Mouse (Mus musculus) midbrain, embryonic 10.5 days (tissue): ENCODE data around the gene Ckap5. TPM values are rescaled to one million over a fixed set of nuclear protein-coding genes. Genes with fewer than 3 reads are reported as not detected.

ENCODE experiments used
- DNase-seq: peaks from one replicate; pipeline ENCODE4 v3.0.0-alpha.2; 2017; ENCODE audit warnings: low spot score
- H3K27ac ChIP-seq: fragments of 300-500 bp; sonication (generic); replicated peaks from 2 replicates; pipeline ENCODE4 v1.5.1; 2016; ENCODE audit warnings: mild to moderate bottlenecking
- H3K27me3 ChIP-seq: fragments of 300-500 bp; sonication (generic); 2 replicates; pipeline ENCODE4 v1.6.1; 2016; ENCODE audit warnings: low read depth, mild to moderate bottlenecking; ENCODE audit not compliant: poor library complexity, severe bottlenecking
- H3K36me3 ChIP-seq: fragments of 300-500 bp; sonication (generic); 2 replicates; pipeline ENCODE4 v1.6.1; 2016; ENCODE audit warnings: mild to moderate bottlenecking, moderate library complexity
- H3K4me1 ChIP-seq: fragments of 300-500 bp; sonication (generic); 2 replicates; pipeline ENCODE4 v1.6.1; 2016
- H3K4me3 ChIP-seq: fragments of 300-500 bp; sonication (generic); 2 replicates; pipeline ENCODE4 v1.5.1; 2016; ENCODE audit warnings: mild to moderate bottlenecking, moderate library complexity
- H3K9me3 ChIP-seq: fragments of 300-500 bp; sonication (generic); replicated peaks from 2 replicates; pipeline ENCODE4 v1.6.1; 2016; ENCODE audit warnings: mild to moderate bottlenecking
- WGBS: fragments of 180-500 bp; shearing (Covaris S2); methylation state at CpG from one replicate; pipeline ENCODE4 v1.1.7; 2016; 5-methylcytosine and 5-hydroxymethylcytosine counted together
- polyA plus RNA-seq: library from polyadenylated mRNA; unstranded; fragments of >200 nt; fragmentation: Nextera tagmentation; extraction: Ambion mirVana; gene quantifications from 2 replicates; pipeline ENCODE4 v1.2.1, GENCODE M21; 2016

The Ckap5 gene
- polyA plus RNA-seq, 1 experiment from 2014 or later = 148 TPM

GRCm38 (mm10) chr2:91667747-91668146 is 141.2 kb downstream of the Ckap5 start:
- WGBS = 84% methylated on average over 2 of the region's 2 CpGs
- no peak for DNase-seq
- Histone ChIP-seq H3K4me3 (no peak overlapping the region), H3K9me3 (no peaks in the 10 kb centered on the region), H3K4me1 (no peaks in the 10 kb centered on the region), H3K36me3 (peaks cover 94% of the 10 kb centered on the region), H3K27me3 (no peaks in the 10 kb centered on the region), H3K27ac (no peak overlapping the region)

DNA sequence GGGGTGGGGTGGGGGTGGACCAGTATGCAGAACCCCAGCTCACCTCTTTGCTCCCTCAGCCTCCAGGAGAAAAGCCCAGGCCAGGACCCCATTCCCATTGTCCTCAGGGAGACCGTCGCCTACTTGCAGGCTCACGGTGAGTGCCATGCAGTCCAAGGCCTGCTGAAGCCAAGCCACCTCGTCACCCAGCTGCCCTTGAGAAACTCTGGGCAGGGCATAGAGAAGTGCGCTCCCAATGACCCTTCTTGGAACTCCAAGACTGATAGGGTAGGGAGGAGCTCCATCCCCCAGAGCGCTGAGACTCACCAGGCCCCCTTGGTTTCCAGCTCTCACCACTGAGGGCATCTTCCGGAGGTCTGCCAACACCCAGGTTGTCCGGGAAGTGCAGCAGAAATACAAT is 142.8 kb downstream of the Ckap5 start:
- no peaks in the 10 kb centered on the region for H3K9me3 ChIP-seq
- DNase-seq = no peak
- H3K27ac ChIP-seq = no peak overlapping the region
- no peaks in the 10 kb centered on the region for H3K4me1 ChIP-seq
- no peaks in the 10 kb centered on the region for H3K27me3 ChIP-seq
- no peak overlapping the region for H3K4me3 ChIP-seq
- H3K36me3 ChIP-seq = peaks cover 89% of the 10 kb centered on the region
- 91% methylated on average over 8 of the region's 8 CpGs for WGBS

DNA sequence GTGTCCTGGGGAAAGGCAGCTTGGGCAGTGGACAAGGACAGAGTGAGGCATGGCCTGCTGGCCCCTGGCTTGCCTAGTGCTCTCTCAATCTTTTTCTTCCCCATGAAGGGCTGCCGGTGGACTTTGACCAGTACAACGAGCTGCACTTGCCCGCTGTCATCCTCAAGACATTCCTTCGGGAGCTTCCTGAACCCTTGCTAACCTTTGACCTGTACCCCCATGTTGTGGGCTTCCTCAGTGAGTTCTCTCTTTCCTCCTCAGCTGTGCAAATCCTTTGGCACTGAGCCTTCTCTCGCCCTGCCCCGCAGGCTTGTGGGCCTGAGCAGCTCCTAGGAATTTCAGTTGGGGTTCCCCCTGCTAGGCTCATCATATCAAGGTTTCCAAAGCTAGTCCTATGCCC is 143.5 kb downstream of the Ckap5 start:
- no peaks in the 10 kb centered on the region for H3K27me3 ChIP-seq
- H3K9me3 ChIP-seq = no peaks in the 10 kb centered on the region
- no peak overlapping the region for H3K4me3 ChIP-seq
- H3K4me1 ChIP-seq = no peaks in the 10 kb centered on the region
- WGBS = 96% methylated on average over 6 of the region's 6 CpGs
- no peak for DNase-seq
- peaks cover 89% of the 10 kb centered on the region for H3K36me3 ChIP-seq
- no peak overlapping the region for H3K27ac ChIP-seq

Other genes with a start within 250 kb of the Ckap5 start
- gene 1110051M20Rik, start 82.1 kb upstream of the Ckap5 start, polyA plus RNA-seq = 87.1 and 98.5 TPM in 2 replicates
- 7.0 and 7.1 TPM in 2 replicates for gene Lrp4, start 69.3 kb upstream of the Ckap5 start, polyA plus RNA-seq
- gene F2, start 109.7 kb downstream of the Ckap5 start, polyA plus RNA-seq = 0.14 TPM in 1 of 2 replicates, not detected in the other
- gene Zfp408, start 123.0 kb downstream of the Ckap5 start, polyA plus RNA-seq = 9.6 and 10.3 TPM in 2 replicates
- gene Arhgap1, start 123.1 kb downstream of the Ckap5 start, polyA plus RNA-seq = 75.2 and 82.6 TPM in 2 replicates
- gene Atg13, start 183.8 kb downstream of the Ckap5 start, polyA plus RNA-seq = 22.9 and 25.5 TPM in 2 replicates
- 22.5 and 26.2 TPM in 2 replicates for gene Harbi1, start 184.1 kb downstream of the Ckap5 start, polyA plus RNA-seq
- gene Ambra1, start 203.4 kb downstream of the Ckap5 start, polyA plus RNA-seq = 21.2 and 23.1 TPM in 2 replicates